Mouse (Mus musculus) adrenal gland, adult 2 months (tissue): ENCODE data around the gene Gm10382. TPM values are rescaled to one million over a fixed set of nuclear protein-coding genes. Genes with fewer than 3 reads are reported as not detected.
"Not testable (repeated sequence)": the region's sequence is repeated elsewhere in the genome, so short reads cannot be mapped to it uniquely, and the experiment has no call there.

Experiments
- DNase-seq: peaks from one replicate; pipeline ENCODE4 v3.0.0; 2021
- polyA plus RNA-seq: library from polyadenylated mRNA; depleted of rRNA; stranded (reverse); fragments of >200 nt; gene quantifications from 2 replicates; pipeline ENCODE4 v1.2.3, GENCODE M21; 2012; rRNA removed
- total RNA-seq, 2 experiments: library from RNA; stranded (reverse); gene quantifications; 2 replicates each; pipeline ENCODE4 v1.2.3; 2021

The Gm10382 gene
- total and polyA plus RNA-seq, 3 experiments = 0.23 to 0.26 (median 0.24) TPM

GRCm38 (mm10) chr5:125416183-125416582 is 27.1 kb downstream of the Gm10382 start:
- DNase-seq = no peak

- DNase-seq = no peak
These were observed 29.5 kb downstream of the Gm10382 start for GRCm38 (mm10) chr5:125418636-125419035.

- no peak for DNase-seq
These were observed 30.0 kb downstream of the Gm10382 start for GRCm38 (mm10) chr5:125419124-125419523.

- DNase-seq = no peak
These were observed 36.7 kb downstream of the Gm10382 start for GRCm38 (mm10) chr5:125425698-125426276.

GRCm38 (mm10) chr5:125426343-125426742 is 37.2 kb downstream of the Gm10382 start:
- peak; percentile 75 for DNase-seq

- DNase-seq = not testable (repeated sequence)
These were observed 43.2 kb downstream of the Gm10382 start for GRCm38 (mm10) chr5:125432324-125432723.

GRCm38 (mm10) chr5:125433793-125434337 is 44.7 kb downstream of the Gm10382 start, which contains the start of gene Dhx37:
Gene Dhx37 (minus strand): TSS chr5:125434121.
- peak; percentile 95 for DNase-seq

- DNase-seq = not testable (repeated sequence)
These were observed 45.2 kb downstream of the Gm10382 start for GRCm38 (mm10) chr5:125434347-125434746.

Other genes with a start within 250 kb of the Gm10382 start
- 100 to 1,000 TPM; 149 to 340 TPM for gene Ncor2, start 210.1 kb upstream of the Gm10382 start, total RNA-seq
- 183 and 229 TPM in 2 replicates for gene Ncor2, start 210.1 kb upstream of the Gm10382 start, polyA plus RNA-seq
- 1,000 to 10,000 TPM; 2,436 to 2,553 TPM for gene Scarb1, start 48.2 kb upstream of the Gm10382 start, total RNA-seq
- gene Scarb1, start 48.2 kb upstream of the Gm10382 start, polyA plus RNA-seq = 2,348 and 2,822 TPM in 2 replicates
- gene Ubc, start 880 bp downstream of the Gm10382 start, total RNA-seq = 1,000 to 10,000 TPM; 1,333 to 2,925 TPM
- 634 and 889 TPM in 2 replicates for gene Ubc, start 880 bp downstream of the Gm10382 start, polyA plus RNA-seq
- 10 to 100 TPM; 19.2 to 19.6 TPM for gene Dhx37, start 44.8 kb downstream of the Gm10382 start, total RNA-seq
- 26.0 and 53.9 TPM in 2 replicates for gene Dhx37, start 44.8 kb downstream of the Gm10382 start, polyA plus RNA-seq
- gene Bri3bp, start 52.2 kb downstream of the Gm10382 start, total RNA-seq = 10 to 100 TPM; 25.3 to 28.7 TPM
- 11.0 and 22.1 TPM in 2 replicates for gene Bri3bp, start 52.2 kb downstream of the Gm10382 start, polyA plus RNA-seq
- 100 to 1,000 TPM in 1 of 2 experiments, 10 to 100 TPM in 1; 89.4 to 106 TPM for gene Aacs, start 86.5 kb downstream of the Gm10382 start, total RNA-seq
- gene Aacs, start 86.5 kb downstream of the Gm10382 start, polyA plus RNA-seq = 199 and 221 TPM in 2 replicates
- gene Tmem132b, start 142.5 kb downstream of the Gm10382 start, total RNA-seq = 1 to 10 TPM; 1.5 to 1.7 TPM
- 0.26 and 1.8 TPM in 2 replicates for gene Tmem132b, start 142.5 kb downstream of the Gm10382 start, polyA plus RNA-seq